Mouse (Mus musculus): ENCODE results near the gene Mat2a.
"Not testable (repeated sequence)": the region's sequence is repeated elsewhere in the genome, so short reads cannot be mapped to it uniquely, and the experiment has no call there.

Mat2a gene

DNA sequence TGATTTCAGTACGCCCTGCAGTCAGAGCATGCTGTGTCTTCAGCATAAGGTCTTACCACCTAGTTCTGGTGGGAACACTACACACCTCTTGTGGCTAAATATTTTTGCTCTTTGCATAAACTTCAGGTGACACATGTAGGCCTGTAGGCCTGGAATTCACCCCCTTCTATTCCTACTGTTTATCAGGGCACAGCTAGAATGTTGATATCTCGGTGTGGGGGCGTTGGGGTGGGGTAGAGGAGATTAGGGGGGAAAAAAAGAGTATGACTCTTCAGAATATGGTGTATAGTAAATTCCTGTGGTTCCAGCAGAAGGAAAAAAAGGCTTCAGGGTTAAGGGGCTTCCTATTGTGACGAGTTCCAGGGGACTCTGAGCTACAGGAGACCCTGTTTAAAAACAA, 17.2 kb upstream of the Mat2a start:
- no peak for DNase-seq (ENCODE audit: extremely low read depth, low read depth)

DNA sequence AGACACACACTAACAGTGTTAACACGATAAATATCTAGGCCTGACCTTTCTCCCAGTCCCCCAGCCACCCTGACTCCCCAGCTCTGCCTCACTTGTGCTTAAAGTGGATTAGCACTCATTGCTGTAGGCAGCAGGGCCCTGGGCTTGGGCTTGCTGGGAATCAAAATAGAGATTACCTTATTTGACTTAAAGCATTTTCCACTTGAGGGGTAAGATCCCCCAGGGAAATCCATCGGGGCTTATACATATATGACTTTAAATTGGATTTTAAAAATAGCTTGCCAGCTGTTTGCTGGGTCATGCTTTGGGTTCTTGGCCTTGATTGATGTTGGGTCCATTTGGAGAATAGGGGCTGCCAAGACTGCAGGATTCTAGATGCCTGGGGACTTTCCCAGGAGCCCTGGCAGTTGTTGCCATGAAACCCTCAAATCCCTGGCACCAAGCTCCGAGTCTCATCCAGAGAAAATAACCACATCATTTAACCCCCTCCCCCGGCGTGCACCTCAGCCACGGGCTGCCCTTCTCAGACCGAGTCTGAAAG, 15.5 kb upstream of the Mat2a start:
- no peak for DNase-seq (ENCODE audit: extremely low read depth, low read depth)

DNA sequence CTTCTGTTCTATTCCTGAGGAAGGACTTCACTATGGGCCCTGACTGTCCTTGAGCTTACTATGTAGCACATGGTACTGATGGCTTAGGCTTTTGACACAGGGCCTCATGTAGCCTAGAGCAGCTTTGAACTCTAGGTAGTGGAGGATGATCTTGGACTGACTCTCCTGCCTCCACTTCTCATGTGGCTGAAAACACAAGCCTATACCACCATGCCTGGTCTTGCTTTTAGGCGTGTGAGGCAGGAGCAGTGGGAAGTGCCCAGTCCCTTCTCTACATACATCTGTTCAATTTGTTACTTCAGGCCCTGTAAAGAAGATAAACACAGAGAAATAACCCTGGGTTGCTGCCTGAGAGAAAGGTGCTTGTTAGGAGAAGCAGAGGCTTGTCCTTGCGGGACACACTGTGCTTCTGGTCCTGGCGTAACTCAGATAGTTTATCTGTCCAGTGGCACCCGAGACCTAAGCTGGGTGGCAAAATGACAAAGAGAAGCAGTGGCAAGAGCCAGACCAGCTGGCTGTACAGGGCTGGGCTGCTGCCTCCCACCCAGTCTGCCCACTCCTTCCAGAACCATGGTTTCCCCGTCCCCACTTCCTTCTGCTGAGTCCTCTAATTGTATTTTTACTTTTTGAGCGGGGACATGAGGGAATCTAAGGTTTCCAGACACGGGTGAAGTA, 14.9 kb upstream of the Mat2a start:
- no peak for DNase-seq (ENCODE audit: extremely low read depth, low read depth)

DNA sequence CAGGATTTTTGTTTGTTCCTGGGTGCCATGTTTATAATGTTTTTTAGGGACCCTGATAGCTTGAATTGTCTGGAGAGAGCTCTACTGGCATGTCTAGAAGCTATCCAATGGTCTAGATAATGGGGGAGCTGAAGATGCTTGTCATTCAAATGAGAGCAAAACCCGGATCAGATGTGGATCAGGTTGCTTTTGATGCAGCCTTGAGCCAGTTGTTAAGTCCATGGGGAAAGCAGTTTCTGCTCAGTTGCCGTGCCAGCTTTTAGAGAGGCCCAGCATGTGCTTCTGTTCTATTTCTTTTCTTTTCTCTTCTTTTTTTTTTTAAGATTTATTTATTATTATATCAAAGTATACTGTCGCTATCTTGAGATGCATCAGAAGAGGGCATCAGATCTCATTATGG, 14.2 kb upstream of the Mat2a start:
- DNase-seq (ENCODE audit: extremely low read depth, low read depth), result no peak

DNA sequence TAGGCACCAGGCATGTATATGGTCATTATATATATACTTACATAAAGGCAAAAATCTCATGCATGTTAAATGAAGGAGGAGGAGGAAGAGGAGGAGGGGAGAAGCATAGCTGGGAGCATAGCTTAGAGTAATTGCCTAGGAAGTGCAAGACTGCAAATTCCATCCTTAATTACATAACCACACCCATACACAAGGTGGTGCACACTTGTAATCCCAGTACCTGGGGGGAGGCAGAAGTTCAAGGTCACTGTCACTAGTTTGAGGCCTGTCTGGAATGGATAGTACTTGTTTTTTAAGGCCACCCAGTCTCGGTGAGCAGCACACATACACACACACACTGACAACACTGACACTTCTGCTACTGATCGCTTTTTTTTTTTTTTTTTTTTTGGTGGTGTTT, 13.0 kb upstream of the Mat2a start:
- DNase-seq (ENCODE audit: extremely low read depth, low read depth), result no peak

DNA sequence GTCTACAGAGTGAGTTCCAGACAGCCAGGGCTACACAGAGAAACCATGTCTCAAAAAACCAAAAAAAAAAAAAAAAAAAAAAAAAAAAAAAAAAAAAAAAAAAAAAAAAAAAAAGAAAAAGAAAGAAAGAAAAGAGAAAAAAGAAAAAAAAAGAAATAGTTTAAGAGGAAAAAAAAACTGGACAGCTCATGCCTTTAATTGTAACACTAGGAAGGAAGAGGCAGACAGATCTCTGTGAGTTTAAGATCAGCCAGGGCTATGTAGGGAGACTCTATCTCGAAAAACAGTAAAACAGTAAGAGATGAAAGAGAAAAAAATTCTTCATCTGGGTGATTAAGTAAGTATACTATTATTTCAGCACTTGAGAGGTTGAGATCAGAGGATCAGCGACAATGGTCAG, 12.4 kb upstream of the Mat2a start:
- not testable (repeated sequence) for DNase-seq (ENCODE audit: extremely low read depth, low read depth)

DNA sequence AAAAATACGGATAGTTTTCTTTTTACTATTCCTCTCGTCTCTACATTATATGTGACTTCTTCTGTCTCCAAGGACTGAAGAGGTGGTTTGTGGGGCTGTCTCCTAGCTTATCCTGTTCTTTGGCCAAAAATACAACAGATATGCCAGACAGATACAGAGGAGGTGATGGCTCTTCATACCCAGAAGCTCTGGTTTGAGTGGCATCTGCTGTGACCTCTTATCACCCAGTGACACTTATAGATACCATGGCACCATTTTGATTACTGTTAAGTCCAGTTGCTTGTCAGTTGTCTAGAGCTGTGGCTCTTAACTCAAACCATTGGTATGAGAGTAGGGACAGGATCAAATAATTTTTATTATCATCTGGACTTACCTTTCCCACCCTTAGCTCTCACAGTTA, 8.1 kb upstream of the Mat2a start:
- no peak for DNase-seq (ENCODE audit: extremely low read depth, low read depth)

DNA sequence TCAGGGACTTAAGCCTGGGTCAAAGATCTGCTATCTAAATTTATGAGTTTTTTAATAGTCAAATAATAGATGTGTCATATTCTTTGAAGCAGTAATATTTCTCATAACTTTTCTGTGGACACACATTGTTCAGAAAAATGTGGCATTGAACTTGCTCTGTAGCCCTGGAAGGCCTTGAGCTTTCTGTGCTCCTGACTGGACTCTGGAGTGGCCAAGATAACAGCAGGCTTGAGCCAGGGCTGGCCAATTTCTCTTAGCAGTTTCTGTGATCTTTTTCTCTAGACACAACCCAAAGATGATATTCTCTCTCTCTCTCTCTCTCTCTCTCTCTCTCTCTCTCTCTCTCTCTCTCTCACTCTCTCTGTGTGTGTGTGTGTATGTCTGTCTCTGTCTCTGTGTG, 5.7 kb upstream of the Mat2a start:
- DNase-seq (ENCODE audit: extremely low read depth, low read depth), result no peak

DNA sequence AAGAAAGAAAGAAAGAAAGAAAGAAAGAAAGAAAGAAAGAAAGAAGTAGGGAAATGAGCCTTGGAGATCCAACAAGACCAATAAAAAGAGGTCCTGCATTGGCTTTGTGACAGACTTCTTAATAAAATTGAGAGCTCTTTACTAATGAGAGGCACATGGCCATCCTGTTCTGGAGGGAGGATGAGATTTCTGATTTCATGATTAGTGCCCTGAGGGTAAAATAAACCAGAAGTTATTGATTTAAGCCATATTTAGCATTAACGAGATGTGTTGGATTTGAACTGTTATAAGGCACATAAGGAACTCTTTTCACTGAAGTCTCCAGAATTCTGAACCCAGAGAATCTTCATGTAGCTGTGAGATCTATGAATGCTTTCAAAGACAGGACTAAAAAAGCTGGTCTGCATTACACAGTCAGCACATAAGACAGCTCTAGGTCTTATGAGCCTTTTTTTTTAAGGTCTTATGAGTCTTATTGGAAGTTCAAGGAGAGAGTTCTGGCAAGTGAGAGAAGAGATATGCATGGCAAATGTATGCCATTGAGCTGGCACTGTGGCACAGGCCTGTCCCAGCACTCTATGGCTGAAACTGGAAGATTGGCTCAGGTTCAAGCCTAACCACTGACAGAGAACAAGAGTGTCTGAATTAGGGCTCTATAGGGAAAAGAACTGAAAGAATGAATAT, 3.7 kb upstream of the Mat2a start:
- no peak for DNase-seq (ENCODE audit: extremely low read depth, low read depth)

DNA sequence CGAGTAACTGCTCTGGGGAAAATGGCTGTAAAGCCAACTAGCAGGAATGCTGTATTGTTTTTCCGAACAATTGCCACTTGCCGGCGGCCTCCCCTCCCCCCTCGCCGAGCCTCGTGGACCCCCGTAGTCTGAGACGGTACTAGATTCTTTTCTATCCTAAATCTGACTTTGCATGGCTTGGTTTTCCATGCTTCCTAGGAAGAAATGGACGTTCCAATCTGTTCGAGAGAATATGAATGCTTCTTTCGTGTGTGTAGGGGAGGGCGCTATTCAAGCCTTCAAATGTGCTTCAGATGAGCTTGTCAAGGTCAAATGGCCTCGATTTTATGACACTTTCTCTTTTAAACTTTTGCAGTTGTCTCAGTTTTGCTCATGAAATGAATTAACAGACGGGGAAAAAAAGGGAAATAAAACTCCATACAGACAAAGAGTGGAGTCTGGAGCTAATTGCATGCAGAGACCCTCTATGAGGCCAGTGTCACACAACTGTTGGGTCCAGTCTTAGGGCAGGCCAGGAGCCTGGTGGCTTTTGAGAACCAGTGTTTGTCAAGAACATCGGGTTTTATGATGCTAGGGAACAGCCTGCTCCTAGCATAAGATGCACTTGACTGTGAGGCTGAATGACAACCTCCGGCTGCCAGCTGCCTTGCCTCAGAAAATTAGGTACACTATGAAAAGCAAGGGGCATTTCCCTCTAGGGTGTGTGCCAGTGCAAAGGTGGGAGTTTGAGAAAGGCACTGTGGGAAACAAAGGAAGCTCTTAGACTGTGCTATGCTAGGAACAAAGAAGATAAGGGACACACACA, 1.0 kb upstream of the Mat2a start:
- peak; percentile 69 for DNase-seq (ENCODE audit: extremely low read depth, low read depth)

DNA sequence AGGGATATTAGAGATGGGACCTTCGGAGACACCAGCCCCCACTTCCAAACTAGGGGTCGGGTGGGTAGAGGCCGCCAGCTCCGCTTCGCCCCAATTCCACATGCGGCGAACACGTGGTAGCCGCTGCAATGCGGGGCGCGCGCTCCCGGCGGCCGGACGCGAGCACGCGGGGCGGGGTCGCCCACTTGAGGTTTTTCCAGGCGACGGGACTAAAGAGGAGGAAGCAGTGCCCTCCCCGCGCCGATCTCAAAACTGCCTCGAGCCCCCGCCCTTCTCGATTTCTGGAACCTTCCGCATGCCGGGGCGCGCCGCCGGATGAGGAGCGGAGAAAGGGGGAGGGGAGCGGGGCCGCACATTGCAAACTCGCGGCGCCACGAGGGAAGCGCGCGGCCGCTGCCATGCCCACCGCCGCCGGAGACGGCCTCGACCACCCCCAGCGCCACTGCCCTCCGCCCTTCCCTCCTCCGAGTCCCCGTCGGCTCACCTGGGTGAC, 450 bp downstream of the Mat2a start:
- DNase-seq (ENCODE audit: extremely low read depth, low read depth), result peak; percentile 49

DNA sequence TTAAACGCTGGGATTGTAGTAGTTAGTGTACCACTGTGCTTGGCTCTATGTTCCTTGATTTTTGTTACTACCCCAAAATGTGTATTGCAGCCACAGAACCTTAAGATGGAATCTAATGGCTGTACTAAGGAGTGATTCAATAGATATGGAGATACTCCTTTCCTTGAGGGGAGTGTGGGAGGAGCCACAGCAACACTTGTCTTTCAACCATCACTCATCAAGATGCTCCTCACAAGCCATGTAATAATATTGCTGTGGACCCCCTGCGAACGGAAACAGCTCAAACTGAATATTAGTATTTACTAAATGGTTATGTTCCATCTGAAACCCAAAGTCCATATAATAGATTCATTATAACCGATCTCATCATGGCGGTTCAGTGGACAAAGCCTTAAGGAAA, 1.1 kb downstream of the Mat2a start:
- no peak for DNase-seq (ENCODE audit: extremely low read depth, low read depth)

DNA sequence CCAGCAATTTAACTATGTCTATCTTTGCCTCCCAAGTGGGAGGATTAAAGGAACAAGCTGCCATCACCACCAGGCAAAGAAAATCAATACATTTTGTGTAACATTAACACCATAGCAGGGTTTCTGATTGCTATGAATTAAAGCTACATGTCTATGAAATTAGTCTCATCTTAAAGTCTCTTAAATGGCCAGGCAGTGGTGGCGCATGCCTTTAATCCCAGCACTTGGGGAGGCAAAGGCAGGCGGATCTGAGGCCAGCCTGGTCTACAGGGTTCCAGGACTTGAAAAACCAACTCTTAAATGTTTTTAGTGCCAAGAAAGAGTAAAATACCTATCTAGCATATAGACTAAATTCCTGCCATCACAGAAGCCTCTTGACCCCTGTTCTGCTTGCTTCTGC, 7.2 kb downstream of the Mat2a start:
- no peak for DNase-seq (ENCODE audit: extremely low read depth, low read depth)

DNA sequence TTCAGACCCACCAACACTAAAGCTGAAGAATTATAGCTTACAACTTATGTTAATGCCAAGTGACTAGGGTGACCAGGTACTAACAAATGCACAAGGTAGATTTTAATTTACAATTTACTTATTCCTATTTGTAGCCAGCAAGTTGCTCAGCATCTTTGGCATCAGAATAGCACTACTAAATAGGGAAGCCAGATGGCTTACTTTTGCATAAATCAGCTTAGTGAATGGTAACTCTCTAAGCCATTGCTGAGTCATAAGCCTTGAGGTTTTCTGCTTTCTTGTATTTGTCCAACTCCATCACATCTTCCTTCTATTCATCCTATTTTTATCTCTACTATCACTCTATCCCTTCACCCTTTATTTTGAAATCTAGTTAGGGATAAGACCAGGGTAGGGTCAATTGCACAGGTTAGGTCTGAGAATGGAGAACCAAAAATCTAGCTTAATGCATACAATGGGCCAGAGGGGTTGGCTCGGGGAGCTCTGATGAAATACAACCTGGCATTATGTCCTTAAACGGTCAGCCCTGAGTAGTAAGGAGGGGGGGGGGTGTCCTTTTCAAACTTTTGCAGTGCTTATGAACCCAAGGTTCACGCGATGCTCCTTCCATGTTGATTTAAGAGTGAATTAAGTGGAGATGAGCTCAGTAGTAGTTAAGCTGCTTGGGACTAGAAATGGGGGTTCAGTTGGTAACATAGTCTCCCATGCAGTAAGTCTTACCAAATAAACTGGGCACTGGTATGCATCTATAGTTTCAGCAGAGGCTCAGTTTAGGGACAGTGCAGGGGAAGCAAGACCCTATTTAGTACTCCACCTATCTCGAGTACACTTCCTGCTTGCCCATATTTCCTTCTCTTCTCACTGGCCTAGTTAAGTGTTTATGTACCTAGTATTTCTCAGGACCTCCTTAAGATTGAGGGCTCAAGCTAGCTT, 8.1 kb downstream of the Mat2a start:
- DNase-seq (ENCODE audit: extremely low read depth, low read depth), result no peak

DNA sequence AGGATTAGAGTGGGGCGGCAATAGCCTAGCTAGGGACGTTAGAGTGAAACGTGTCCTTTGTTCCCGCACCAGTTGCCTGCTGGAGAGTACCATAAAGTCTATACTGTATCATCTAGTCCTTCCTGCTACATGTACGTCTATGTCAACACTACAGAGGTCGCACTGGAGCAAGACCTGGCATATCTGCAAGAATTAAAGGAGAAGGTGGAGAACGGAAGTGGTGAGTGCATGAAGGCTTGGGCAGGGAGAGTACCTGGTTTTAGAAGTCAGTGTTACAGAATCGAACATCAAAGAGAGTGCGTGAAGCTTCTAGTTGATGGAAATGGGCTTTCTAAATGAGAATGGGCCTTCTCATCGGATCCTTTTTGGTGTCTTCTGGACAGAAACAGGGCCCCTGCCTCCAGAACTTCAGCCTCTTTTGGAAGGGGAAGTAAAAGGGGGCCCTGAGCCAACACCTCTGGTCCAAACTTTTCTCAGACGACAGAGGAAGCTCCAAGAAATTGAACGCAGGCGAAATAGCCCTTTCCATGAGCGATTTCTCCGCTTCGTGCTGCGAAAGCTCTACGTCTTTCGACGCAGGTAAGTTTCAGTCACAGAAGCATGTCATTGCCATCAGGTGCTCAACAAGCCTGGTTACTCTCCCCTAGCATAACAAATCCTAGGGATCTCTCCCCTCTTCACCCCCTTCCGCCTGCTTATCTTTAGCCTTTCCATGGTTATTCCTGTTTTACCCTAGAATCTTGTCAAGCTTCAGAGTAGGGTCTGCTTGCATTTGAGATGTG, 10.1 kb downstream of the Mat2a start:
- DNase-seq (ENCODE audit: extremely low read depth, low read depth), result no peak

DNA sequence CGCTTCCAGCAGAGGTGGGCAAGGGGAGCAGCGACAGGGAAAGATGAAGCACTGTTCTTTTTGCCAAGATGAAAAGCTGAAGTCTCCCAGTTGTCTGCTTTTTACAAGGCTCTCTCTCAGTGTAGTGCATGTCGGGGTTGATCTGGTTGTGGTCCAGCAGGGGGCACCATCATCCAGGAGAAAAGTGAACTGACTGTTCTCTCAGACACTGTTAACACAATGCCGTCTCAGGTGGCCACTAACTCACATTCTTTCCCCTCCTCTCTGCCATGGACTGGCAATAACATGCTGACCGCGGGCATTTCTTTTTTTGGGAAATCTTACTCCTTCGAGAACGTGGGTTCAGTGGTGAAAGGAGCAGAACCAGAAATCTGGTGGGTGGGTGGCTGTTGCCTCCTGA, 11.3 kb downstream of the Mat2a start:
- peak; percentile 43 for DNase-seq (ENCODE audit: extremely low read depth, low read depth)

DNA sequence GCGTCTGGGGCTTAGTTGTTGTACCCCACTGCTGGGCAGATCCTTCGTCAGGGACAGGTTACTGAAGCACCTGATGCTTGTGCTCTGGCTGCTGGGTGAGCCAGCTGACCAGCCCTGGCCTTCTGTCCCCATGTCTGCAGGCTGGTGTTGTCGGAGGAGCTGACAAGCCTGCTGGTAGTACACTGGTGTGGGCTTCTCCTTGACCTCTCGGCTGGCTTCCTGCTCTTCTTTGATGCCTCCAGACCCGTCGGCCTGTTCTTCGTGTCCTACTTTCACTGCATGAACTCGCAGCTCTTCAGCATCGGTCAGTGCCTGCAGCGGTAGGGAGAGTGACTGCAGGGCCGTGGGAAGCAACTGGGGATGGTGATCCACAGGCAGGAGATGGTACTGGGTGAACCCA, 13.7 kb downstream of the Mat2a start:
- no peak for DNase-seq (ENCODE audit: extremely low read depth, low read depth)

DNA sequence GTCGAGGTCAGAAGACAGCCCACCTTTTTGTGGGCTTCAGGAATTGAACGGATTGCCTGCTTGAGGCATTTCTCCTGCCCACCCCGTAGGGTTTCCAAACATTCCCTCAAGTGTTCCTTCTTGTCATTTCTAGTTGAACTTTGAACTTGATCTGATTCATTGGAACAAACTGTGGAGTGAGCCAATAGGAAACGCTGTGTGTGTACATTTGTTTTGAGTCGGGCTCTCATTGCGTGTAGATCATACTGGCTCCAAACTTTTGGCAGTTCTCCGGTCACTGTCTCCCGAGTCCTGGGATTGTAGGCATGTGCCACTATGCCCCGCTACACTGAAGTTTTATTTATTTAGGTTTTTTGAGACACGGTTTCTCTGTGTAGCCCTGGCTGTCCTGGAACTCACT, 18.5 kb downstream of the Mat2a start:
- DNase-seq (ENCODE audit: extremely low read depth, low read depth), result no peak

DNA sequence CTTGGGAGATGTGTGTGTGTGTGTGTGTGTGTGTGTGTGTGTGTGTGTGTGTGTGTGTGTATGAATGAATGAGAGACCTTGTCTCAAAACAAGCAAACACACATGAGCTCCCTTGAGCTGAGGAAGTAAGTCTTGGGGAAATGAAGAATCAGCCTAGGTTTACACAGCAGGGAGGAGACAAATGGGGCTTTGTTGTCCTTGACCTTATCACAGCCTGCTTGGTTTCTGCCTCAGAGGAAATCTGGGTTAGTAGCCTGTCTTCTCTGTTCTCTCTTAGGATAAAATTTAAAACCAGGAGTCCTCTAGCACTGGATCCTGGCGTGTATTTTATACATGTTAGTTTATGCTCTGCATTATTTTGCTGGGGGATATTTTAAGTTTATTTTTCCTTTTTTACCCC, 19.6 kb downstream of the Mat2a start:
- DNase-seq (ENCODE audit: extremely low read depth, low read depth), result no peak

DNA sequence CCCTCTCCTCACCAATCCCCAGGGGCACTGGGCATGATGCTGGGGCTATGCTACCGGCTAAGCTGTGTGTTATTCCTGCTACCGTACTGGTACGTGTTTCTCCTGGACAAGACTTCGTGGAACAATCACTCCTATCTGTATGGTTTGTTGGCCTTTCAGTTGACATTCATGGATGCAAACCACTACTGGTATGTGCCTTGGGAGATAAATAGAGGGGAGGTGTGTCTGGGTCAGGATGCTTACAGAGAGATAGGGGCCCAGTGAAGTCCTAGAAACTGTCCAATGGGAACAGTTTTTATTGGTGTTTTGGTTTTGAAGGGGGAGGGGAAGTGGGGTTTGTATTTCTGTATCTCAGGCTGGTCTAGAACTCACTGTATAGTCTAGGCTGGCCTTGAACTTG, 21.1 kb downstream of the Mat2a start:
- DNase-seq (ENCODE audit: extremely low read depth, low read depth), result no peak
